Mouse (Mus musculus) myocyte (in vitro differentiated cells): ENCODE measurements around the gene Diaph3.

ENCODE experiments used
- CEBPB ChIP-seq: IDR thresholded peaks from 2 replicates; pipeline ENCODE4 v1.6.1; 2011; ENCODE audit warnings: mild to moderate bottlenecking, moderate library complexity; ENCODE audit not compliant: poor library complexity, insufficient read depth, severe bottlenecking
- E2F4 ChIP-seq: IDR thresholded peaks from one replicate; pipeline ENCODE4 v1.6.1; 2011; ENCODE audit warnings: mild to moderate bottlenecking, control low read depth, moderate library complexity; ENCODE audit not compliant: insufficient read depth
- MAX ChIP-seq: IDR thresholded peaks from one replicate; pipeline ENCODE4 v1.6.1; 2011; ENCODE audit warnings: low read depth, mild to moderate bottlenecking, control low read depth
- MYOD1 ChIP-seq, 3 experiments: IDR thresholded peaks; one replicate each; pipeline ENCODE4 v1.6.1; 2011; ENCODE audit warnings: control low read depth in 2 of 3, low read depth in 2 of 3, mild to moderate bottlenecking in 2 of 3, moderate library complexity in 1 of 3; ENCODE audit not compliant: insufficient read length in 2 of 3, control insufficient read depth in 1 of 3
- MYOG ChIP-seq, 3 experiments: IDR thresholded peaks; one replicate each; pipeline ENCODE4 v1.6.1; 2011; ENCODE audit warnings: control low read depth in 2 of 3, low read depth in 2 of 3, mild to moderate bottlenecking in 2 of 3; ENCODE audit not compliant: insufficient read length in 2 of 3, control insufficient read depth in 1 of 3, insufficient read depth in 1 of 3
- POLR2A ChIP-seq: IDR thresholded peaks from one replicate; pipeline ENCODE4 v1.6.1; 2011; ENCODE audit warnings: low read depth, mild to moderate bottlenecking, control low read depth, moderate library complexity; ENCODE audit not compliant: insufficient read length
- POLR2AphosphoS2 ChIP-seq: IDR thresholded peaks from one replicate; pipeline ENCODE4 v1.6.1; 2011; ENCODE audit warnings: low read depth, control low read depth; ENCODE audit not compliant: insufficient read length
- REST ChIP-seq: IDR thresholded peaks from one replicate; pipeline ENCODE4 v1.6.1; 2011; ENCODE audit warnings: mild to moderate bottlenecking, control low read depth, moderate library complexity; ENCODE audit not compliant: insufficient read depth, insufficient read length
- SRF ChIP-seq: IDR thresholded peaks from one replicate; pipeline ENCODE4 v1.6.1; 2011; ENCODE audit warnings: low read depth; ENCODE audit not compliant: control insufficient read depth, insufficient read length
- TCF12 ChIP-seq: IDR thresholded peaks from one replicate; pipeline ENCODE4 v1.6.1; 2011; ENCODE audit warnings: mild to moderate bottlenecking, control low read depth; ENCODE audit not compliant: poor library complexity, insufficient read depth, severe bottlenecking
- TCF3 ChIP-seq: IDR thresholded peaks from one replicate; pipeline ENCODE4 v1.6.1; 2011; ENCODE audit warnings: low read depth, control low read depth; ENCODE audit not compliant: insufficient read length
- USF1 ChIP-seq: IDR thresholded peaks from one replicate; pipeline ENCODE4 v1.6.1; 2011; ENCODE audit warnings: low read depth, mild to moderate bottlenecking, control low read depth, moderate library complexity

GRCm38 (mm10) chr14:86750351-86750750 is 390.7 kb downstream of the Diaph3 start:
- TF ChIP-seq POLR2A (no peak), TCF12 (no peak), E2F4 (no peak), POLR2AphosphoS2 (no peak), MAX (no peak), SRF (no peak), USF1 (no peak), MYOD1 (IDR thresholded peaks at IDR 0.05; ENCODE audit: control insufficient read depth in 1 of 3, insufficient read length in 2 of 3, low read depth in 2 of 3) (no peak), TCF3 (no peak), CEBPB (no peak), REST (no peak), MYOG (IDR thresholded peaks at IDR 0.05; ENCODE audit: control insufficient read depth in 1 of 3, insufficient read depth in 1 of 3, insufficient read length in 2 of 3, low read depth in 2 of 3) (no peak)
